Mouse (Mus musculus): ENCODE data around the gene Sbp. TPM values are rescaled to one million over a fixed set of nuclear protein-coding genes. Genes with fewer than 3 reads are reported as not detected.
A peak's percentile ranks its signal among the peaks of the same experiment; 100 is the strongest.

Sbp gene
- polyA plus RNA-seq, 1 experiment = not detected

DNA sequence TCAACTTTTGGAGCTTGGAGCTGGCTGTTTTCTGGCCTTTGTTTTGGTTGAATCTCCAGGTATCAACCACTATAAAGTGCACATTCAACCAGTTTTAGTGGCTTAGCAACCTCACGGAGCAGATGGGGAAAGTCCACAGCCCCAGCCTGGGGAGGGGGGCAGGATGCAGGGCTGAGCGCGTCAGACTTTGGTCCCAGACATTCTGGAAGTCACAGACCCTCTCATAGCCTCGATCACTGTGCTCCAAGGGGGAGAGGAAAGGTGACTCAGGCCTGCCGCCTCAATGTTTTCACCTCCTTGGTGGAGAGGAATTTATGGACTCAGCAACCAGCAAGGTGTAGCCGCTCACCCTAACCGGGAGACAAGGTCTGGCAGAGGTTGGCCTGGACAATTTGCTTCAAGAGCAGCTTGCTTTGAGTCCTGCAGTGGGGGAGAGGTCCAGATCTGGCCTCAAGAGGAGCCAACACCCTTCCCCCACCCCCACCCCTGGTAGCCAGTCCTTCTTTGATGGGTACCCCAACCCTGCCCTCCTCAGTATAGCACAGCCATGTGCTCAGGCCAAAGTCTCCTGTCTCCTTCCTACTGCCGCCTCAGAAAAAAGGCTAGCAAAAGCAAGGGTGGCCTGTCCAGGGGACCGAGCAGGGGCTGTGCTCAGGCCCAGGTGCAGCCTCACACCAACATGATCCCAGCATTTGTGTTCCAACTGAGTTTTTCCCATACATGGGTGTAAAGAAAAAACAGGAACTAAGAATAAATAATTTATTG lies 51.5 kb downstream of the Sbp start:
- Histone ChIP-seq H3K36me3 (ENCODE audit: control insufficient read depth, insufficient read depth) (no peaks in the 10 kb centered on the region), H3ac (ENCODE audit: control insufficient read depth, insufficient read length, low read depth) (no peak overlapping the region), H3K27me3 (ENCODE audit: control insufficient read depth, insufficient read depth, insufficient read length) (no peaks in the 10 kb centered on the region), H3K79me3 (ENCODE audit: low read depth) (no peaks in the 10 kb centered on the region), H3K79me2 (ENCODE audit: control insufficient read depth, insufficient read depth) (no peaks in the 10 kb centered on the region), H3K4me3 (ENCODE audit: insufficient read depth, poor library complexity, severe bottlenecking) (no peak overlapping the region)
- TF ChIP-seq CTCF (IDR thresholded peaks at IDR 0.05; ENCODE audit: control insufficient read depth, insufficient read depth, insufficient read length) = no peak

GRCm38 (mm10) chr17:23993559-23994428 lies 52.3 kb downstream of the Sbp start:
- H3K4me3 ChIP-seq (ENCODE audit: insufficient read depth, poor library complexity, severe bottlenecking) = no peak overlapping the region

GRCm38 (mm10) chr17:23994667-23995066 lies 53.2 kb downstream of the Sbp start:
- H3K4me3 ChIP-seq (ENCODE audit: insufficient read depth, poor library complexity, severe bottlenecking) = no peak overlapping the region
- H3K79me3 ChIP-seq (ENCODE audit: low read depth) = no peaks in the 10 kb centered on the region
- H3K79me2 ChIP-seq (ENCODE audit: control insufficient read depth, insufficient read depth) = no peaks in the 10 kb centered on the region
- no peak overlapping the region for H3ac ChIP-seq (ENCODE audit: control insufficient read depth, insufficient read length, low read depth)
- no peaks in the 10 kb centered on the region for H3K27me3 ChIP-seq (ENCODE audit: control insufficient read depth, insufficient read depth, insufficient read length)
- TF ChIP-seq MYOD1 (IDR thresholded peaks at IDR 0.05; ENCODE audit: control insufficient read depth, insufficient read length, low read depth) (no peak), MAX (IDR thresholded peaks at IDR 0.05) (no peak), CEBPB (IDR thresholded peaks at IDR 0.05; ENCODE audit: low read depth) (no peak), USF1 (IDR thresholded peaks at IDR 0.05; ENCODE audit: low read depth) (no peak), FOSL1 (IDR thresholded peaks at IDR 0.05; ENCODE audit: insufficient read depth, low read length, poor library complexity, severe bottlenecking) (no peak), CTCF (IDR thresholded peaks at IDR 0.05; ENCODE audit: control insufficient read depth, insufficient read depth, insufficient read length) (no peak), MYOG (IDR thresholded peaks at IDR 0.05; ENCODE audit: control insufficient read depth, extremely low read depth, insufficient read length) (no peak)
- no peaks in the 10 kb centered on the region for H3K36me3 ChIP-seq (ENCODE audit: control insufficient read depth, insufficient read depth)

More at GRCm38 (mm10) chr17:23993559-23994428, 52.3 kb downstream of the Sbp start:
- Histone ChIP-seq H3K79me3 (ENCODE audit: low read depth) (no peaks in the 10 kb centered on the region), H3K36me3 (ENCODE audit: control insufficient read depth, insufficient read depth) (no peaks in the 10 kb centered on the region), H3K79me2 (ENCODE audit: control insufficient read depth, insufficient read depth) (no peaks in the 10 kb centered on the region), H3K27me3 (ENCODE audit: control insufficient read depth, insufficient read depth, insufficient read length) (no peaks in the 10 kb centered on the region), H3ac (ENCODE audit: control insufficient read depth, insufficient read length, low read depth) (no peak overlapping the region)
- TF ChIP-seq MYOG (IDR thresholded peaks at IDR 0.05; ENCODE audit: control insufficient read depth, extremely low read depth, insufficient read length) (no peak), FOSL1 (IDR thresholded peaks at IDR 0.05; ENCODE audit: insufficient read depth, low read length, poor library complexity, severe bottlenecking) (no peak), CEBPB (IDR thresholded peaks at IDR 0.05; ENCODE audit: low read depth) (no peak), MAX (IDR thresholded peaks at IDR 0.05) (peak; percentile 27), CTCF (IDR thresholded peaks at IDR 0.05; ENCODE audit: control insufficient read depth, insufficient read depth, insufficient read length) (peak; percentile 17), MYOD1 (IDR thresholded peaks at IDR 0.05; ENCODE audit: control insufficient read depth, insufficient read length, low read depth) (no peak)

Other genes starting within 250 kb of the Sbp start
- 0.01 TPM for gene 1520401A03Rik, start 218.9 kb upstream of the Sbp start, polyA plus RNA-seq (2012; fragmentation: generic; extraction: Trizol)
- gene Pkmyt1, start 215.3 kb upstream of the Sbp start, polyA plus RNA-seq (2012; fragmentation: generic; extraction: Trizol) = 14.8 TPM
- gene Paqr4, start 200.8 kb upstream of the Sbp start, polyA plus RNA-seq (2012; fragmentation: generic; extraction: Trizol) = 12.5 TPM
- gene Kremen2, start 195.8 kb upstream of the Sbp start, polyA plus RNA-seq (2012; fragmentation: generic; extraction: Trizol) = 0.05 TPM
- 92.5 TPM for gene Flywch1, start 170.1 kb upstream of the Sbp start, polyA plus RNA-seq (2012; fragmentation: generic; extraction: Trizol)
- 0.27 TPM for gene Flywch2, start 155.6 kb upstream of the Sbp start, polyA plus RNA-seq (2012; fragmentation: generic; extraction: Trizol)
- gene Srrm2, start 151.1 kb upstream of the Sbp start, polyA plus RNA-seq (2012; fragmentation: generic; extraction: Trizol) = 63.8 TPM
- gene Elob, start 112.5 kb upstream of the Sbp start, polyA plus RNA-seq (2012; fragmentation: generic; extraction: Trizol) = 852 TPM
- not detected for gene Prss33, start 105.6 kb upstream of the Sbp start, polyA plus RNA-seq (2012; fragmentation: generic; extraction: Trizol)
- 0.02 TPM for gene Prss32, start 97.8 kb upstream of the Sbp start, polyA plus RNA-seq (2012; fragmentation: generic; extraction: Trizol)
- gene Prss41, start 97.5 kb upstream of the Sbp start, polyA plus RNA-seq (2012; fragmentation: generic; extraction: Trizol) = 0.02 TPM
- gene Prss21, start 73.6 kb upstream of the Sbp start, polyA plus RNA-seq (2012; fragmentation: generic; extraction: Trizol) = not detected
- gene Dcpp1, start 60.8 kb upstream of the Sbp start, polyA plus RNA-seq (2012; fragmentation: generic; extraction: Trizol) = not detected
- gene Dcpp2, start 60.8 kb upstream of the Sbp start, polyA plus RNA-seq (2012; fragmentation: generic; extraction: Trizol) = not detected
- not detected for gene Dcpp3, start 24.2 kb upstream of the Sbp start, polyA plus RNA-seq (2012; fragmentation: generic; extraction: Trizol)
- gene Sbpl, start 13.6 kb downstream of the Sbp start, polyA plus RNA-seq (2012; fragmentation: generic; extraction: Trizol) = not detected
- gene Prss30, start 38.9 kb downstream of the Sbp start, polyA plus RNA-seq (2012; fragmentation: generic; extraction: Trizol) = 0.04 TPM
- gene Prss22, start 56.4 kb downstream of the Sbp start, polyA plus RNA-seq (2012; fragmentation: generic; extraction: Trizol) = 0.95 TPM
- 0.16 TPM for gene Prss27, start 96.5 kb downstream of the Sbp start, polyA plus RNA-seq (2012; fragmentation: generic; extraction: Trizol)
- 41.5 TPM for gene Kctd5, start 131.8 kb downstream of the Sbp start, polyA plus RNA-seq (2012; fragmentation: generic; extraction: Trizol)
- 7.4 TPM for gene Pdpk1, start 209.3 kb downstream of the Sbp start, polyA plus RNA-seq (2012; fragmentation: generic; extraction: Trizol)
- 41.9 TPM for gene Amdhd2, start 222.1 kb downstream of the Sbp start, polyA plus RNA-seq (2012; fragmentation: generic; extraction: Trizol)
- gene Atp6v0c, start 228.0 kb downstream of the Sbp start, polyA plus RNA-seq (2012; fragmentation: generic; extraction: Trizol) = 377 TPM

All from C2C12 (cell line).